Mouse (Mus musculus): ENCODE results near the gene Thyn1. TPM values are rescaled to one million over a fixed set of nuclear protein-coding genes. Genes with fewer than 3 reads are reported as not detected.

Gene Thyn1
- polyA plus RNA-seq, 1 experiment from 2014 or later, result 140 TPM

GRCm38 (mm10) chr9:27043892-27044291 is 44.4 kb downstream of the Thyn1 start:
- WGBS, result 92% methylated on average over 5 of the region's 5 CpGs
- H3K36me3 ChIP-seq, result peaks cover 75% of the 10 kb centered on the region
- ATAC-seq (ENCODE audit: low FRiP score), result no peak

GRCm38 (mm10) chr9:27049492-27049891 is 50.0 kb downstream of the Thyn1 start:
- WGBS, result 94% methylated on average over 2 of the region's 2 CpGs
- no peak for ATAC-seq (ENCODE audit: low FRiP score)
- Histone ChIP-seq H3K4me1 (no peaks in the 10 kb centered on the region), H3K9me3 (replicated peaks) (no peaks in the 10 kb centered on the region), H3K4me3 (replicated peaks) (no peak overlapping the region), H3K36me3 (peaks cover 67% of the 10 kb centered on the region), H3K27ac (replicated peaks) (no peak overlapping the region), H3K9ac (replicated peaks) (no peak overlapping the region), H3K4me2 (no peak overlapping the region), H3K27me3 (replicated peaks) (no peaks in the 10 kb centered on the region)

More at GRCm38 (mm10) chr9:27043892-27044291, 44.4 kb downstream of the Thyn1 start:
- Histone ChIP-seq H3K9me3 (replicated peaks) (no peaks in the 10 kb centered on the region), H3K4me1 (no peaks in the 10 kb centered on the region), H3K4me3 (replicated peaks) (no peak overlapping the region), H3K9ac (replicated peaks) (no peak overlapping the region), H3K27me3 (replicated peaks) (no peaks in the 10 kb centered on the region), H3K27ac (replicated peaks) (no peak overlapping the region), H3K4me2 (no peak overlapping the region)

Other genes starting within 250 kb of the Thyn1 start
- gene Glb1l2, start 193.2 kb upstream of the Thyn1 start, polyA plus RNA-seq (2015; fragmentation: Nextera tagmentation; extraction: Ambion mirVana), result 1.6 and 2.6 TPM in 2 replicates
- gene Glb1l3, start 138.8 kb upstream of the Thyn1 start, polyA plus RNA-seq (2015; fragmentation: Nextera tagmentation; extraction: Ambion mirVana), result not detected in 2 replicates
- not detected in 2 replicates for gene Gm1110, start 76.6 kb upstream of the Thyn1 start, polyA plus RNA-seq (2015; fragmentation: Nextera tagmentation; extraction: Ambion mirVana)
- gene Acad8, start 144 bp upstream of the Thyn1 start, polyA plus RNA-seq (2015; fragmentation: Nextera tagmentation; extraction: Ambion mirVana), result 30.7 and 33.5 TPM in 2 replicates
- 80.2 and 80.3 TPM in 2 replicates for gene Vps26b, start 30.4 kb downstream of the Thyn1 start, polyA plus RNA-seq (2015; fragmentation: Nextera tagmentation; extraction: Ambion mirVana)
- gene Ncapd3, start 30.5 kb downstream of the Thyn1 start, polyA plus RNA-seq (2015; fragmentation: Nextera tagmentation; extraction: Ambion mirVana), result 12.6 and 16.7 TPM in 2 replicates
- 42.3 and 45.0 TPM in 2 replicates for gene Jam3, start 155.7 kb downstream of the Thyn1 start, polyA plus RNA-seq (2015; fragmentation: Nextera tagmentation; extraction: Ambion mirVana)

All from neural tube, embryonic 15.5 days (tissue).